Mouse (Mus musculus) lung, embryonic 14.5 days (tissue): ENCODE measurements around the gene S1pr3. TPM values are rescaled to one million over a fixed set of nuclear protein-coding genes. Genes with fewer than 3 reads are reported as not detected.

ENCODE experiments used
- ATAC-seq: fragments of 200-750 bp; cut with Nextera tagmentation; 2 replicates; pipeline ENCODE4 v1.8.0; 2017; ENCODE audit warnings: mild to moderate bottlenecking, moderate TSS enrichment, moderate library complexity; ENCODE audit not compliant: insufficient read depth
- DNase-seq: peaks from one replicate; pipeline ENCODE4 v3.0.0-alpha.2; 2015
- H3K27ac ChIP-seq: fragments of 300-500 bp; sonication (generic); 2 replicates; pipeline ENCODE4 v1.5.1; 2014; ENCODE audit warnings: low read depth, mild to moderate bottlenecking, moderate library complexity
- H3K27me3 ChIP-seq: fragments of 300-500 bp; sonication (generic); 2 replicates; pipeline ENCODE4 v1.6.1; 2014; ENCODE audit warnings: low read length, control low read depth; ENCODE audit not compliant: insufficient read depth
- H3K36me3 ChIP-seq: fragments of 300-500 bp; sonication (generic); 2 replicates; pipeline ENCODE4 v1.6.1; 2014; ENCODE audit warnings: control low read depth; ENCODE audit not compliant: insufficient read depth
- H3K4me1 ChIP-seq: fragments of 300-500 bp; sonication (generic); 2 replicates; pipeline ENCODE4 v1.6.1; 2014; ENCODE audit warnings: antibody characterized with exemption, control low read depth; ENCODE audit not compliant: insufficient read depth
- H3K4me2 ChIP-seq: fragments of 300-500 bp; sonication (generic); 2 replicates; pipeline ENCODE4 v1.6.1; 2014; ENCODE audit warnings: mild to moderate bottlenecking
- H3K4me3 ChIP-seq: fragments of 300-500 bp; sonication (generic); 2 replicates; pipeline ENCODE4 v1.5.1; 2014; ENCODE audit warnings: low read depth, low read length
- H3K9ac ChIP-seq: fragments of 300-500 bp; sonication (generic); 2 replicates; pipeline ENCODE4 v1.6.1; 2014
- H3K9me3 ChIP-seq: fragments of 300-500 bp; sonication (generic); 2 replicates; pipeline ENCODE4 v1.6.1; 2016; ENCODE audit warnings: low read depth, low read length, control low read depth
- CTCF ChIP-seq: IDR thresholded peaks from 2 replicates; pipeline ENCODE4 v1.5.1; 2016; ENCODE audit warnings: antibody characterized with exemption, low read depth
- WGBS: fragments of 180-500 bp; shearing (Covaris S2); extraction: QIAGEN DNeasy Blood & Tissue Kit; methylation state at CpG from one replicate; pipeline ENCODE4 v1.1.7; 2014; 5-methylcytosine and 5-hydroxymethylcytosine counted together
- polyA plus RNA-seq: library from polyadenylated mRNA; unstranded; fragments of >200 nt; fragmentation: Nextera tagmentation; extraction: Ambion mirVana; gene quantifications from 2 replicates; pipeline ENCODE4 v1.2.1, GENCODE M21; 2014

Gene S1pr3
- polyA plus RNA-seq, result 128 and 132 TPM in 2 replicates

DNA sequence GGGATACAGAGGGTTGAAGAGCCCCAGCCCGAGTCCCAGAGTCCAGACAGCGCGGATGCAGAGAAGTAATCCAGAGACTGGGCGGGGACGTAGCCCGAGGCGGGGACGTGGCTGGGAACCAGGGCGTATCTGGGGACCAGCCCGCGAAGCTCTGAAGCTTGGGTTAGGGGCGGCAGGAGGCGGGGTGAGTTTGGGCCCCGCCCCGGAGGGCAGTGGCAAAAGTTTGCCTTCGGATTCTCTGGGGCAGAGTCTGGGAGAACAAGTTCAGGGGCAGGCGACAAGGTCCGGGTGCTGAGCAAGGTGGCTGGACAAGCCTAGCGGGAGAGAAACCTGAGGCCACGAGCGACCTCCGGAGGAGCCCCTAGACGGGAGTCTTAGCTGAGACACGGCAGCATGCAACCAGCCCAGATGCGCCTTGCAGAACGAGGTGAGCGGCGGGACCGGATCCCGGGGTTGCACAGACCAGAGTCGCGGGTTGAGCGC lies at the start of gene S1pr3:
Gene S1pr3, plus strand, starts transcription at position 121 of the 483 bp plus-strand sequence.
- H3K9ac ChIP-seq, result peak within 1 kb of the TSS; percentile 82
- H3K4me2 ChIP-seq, result peak within 1 kb of the TSS; percentile 68
- WGBS, result under 1% methylated on average over 33 of the region's 33 CpGs
- no peaks in the 10 kb centered on the region for H3K27me3 ChIP-seq
- no peaks in the 10 kb centered on the region for H3K9me3 ChIP-seq
- no peak for TF ChIP-seq CTCF
- peaks cover 12% of the 10 kb centered on the region; the same call in 1 of the 2 replicates for H3K4me1 ChIP-seq
- H3K27ac ChIP-seq, result peak within 1 kb of the TSS; percentile 83
- peaks cover 5% of the 10 kb centered on the region; the same call in 1 of the 2 replicates for H3K36me3 ChIP-seq
- DNase-seq, result peak; percentile 96
- peak within 1 kb of the TSS; percentile 64 for H3K4me3 ChIP-seq
- ATAC-seq, result peak; percentile 92

DNA sequence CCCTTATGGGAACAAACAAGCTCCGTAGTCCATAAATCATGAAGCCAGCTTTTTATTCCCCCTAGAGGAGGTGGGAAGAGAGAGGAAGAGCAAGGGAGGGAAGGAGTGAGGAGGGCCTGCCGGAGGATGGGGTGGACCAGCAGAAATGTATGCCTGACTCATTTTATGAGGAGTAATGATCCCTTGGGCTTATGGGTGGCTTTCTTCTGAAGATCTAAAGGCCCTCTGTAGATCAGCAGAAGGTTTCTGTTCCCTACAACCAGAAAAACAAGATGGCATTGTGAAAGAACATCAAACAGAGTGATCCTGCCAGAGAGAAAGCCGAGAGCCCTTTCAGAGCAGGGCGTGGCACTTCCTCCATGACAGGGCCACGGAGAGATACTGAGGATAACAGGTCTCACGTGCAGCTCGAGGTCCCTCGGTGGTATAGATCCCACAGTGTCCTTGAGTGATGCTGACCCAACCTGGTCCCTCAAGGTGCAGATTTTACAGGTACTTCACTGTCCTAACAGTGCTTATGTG lies 47.9 kb upstream of the S1pr3 start:
- Histone ChIP-seq H3K4me2 (no peak overlapping the region), H3K36me3 (no peaks in the 10 kb centered on the region), H3K27me3 (no peaks in the 10 kb centered on the region), H3K4me1 (0 out of 2 replicates have a peak, but pooled peaks cover 3% of the 10 kb centered on the region), H3K27ac (no peak overlapping the region), H3K4me3 (no peak overlapping the region), H3K9me3 (no peaks in the 10 kb centered on the region), H3K9ac (no peak overlapping the region)
- ATAC-seq (no peak), DNase-seq (peak; percentile 12)
- no peak for TF ChIP-seq CTCF
- 67% methylated on average over 8 of the region's 8 CpGs for WGBS

DNA sequence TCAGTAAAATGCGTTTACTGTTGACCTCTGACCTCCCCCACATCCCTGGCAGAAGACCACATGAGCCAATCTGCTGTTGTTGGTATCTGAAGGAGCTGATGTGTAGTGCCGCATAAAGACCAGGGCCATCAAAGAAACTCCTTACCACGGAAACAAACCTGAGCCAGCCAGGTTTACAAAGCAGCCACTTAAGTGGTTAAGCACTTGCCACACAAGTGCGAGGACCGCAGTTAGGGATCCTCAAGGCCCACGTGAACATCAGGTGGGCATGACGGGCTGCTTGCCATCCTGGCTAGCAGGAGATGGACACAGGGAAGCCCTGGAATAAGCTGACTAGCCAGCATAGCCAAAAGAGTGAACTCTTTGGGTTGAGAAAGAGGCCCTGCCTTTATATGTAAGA lies 45.0 kb upstream of the S1pr3 start:
- DNase-seq (peak; percentile 33), ATAC-seq (0 out of 2 replicates have a peak, but pooled peaks have one; percentile 47)
- Histone ChIP-seq H3K9me3 (no peaks in the 10 kb centered on the region), H3K4me2 (no peak overlapping the region), H3K9ac (no peak overlapping the region), H3K36me3 (no peaks in the 10 kb centered on the region), H3K4me1 (0 out of 2 replicates have a peak, but pooled peaks cover 3% of the 10 kb centered on the region), H3K4me3 (no peak overlapping the region), H3K27me3 (no peaks in the 10 kb centered on the region), H3K27ac (no peak overlapping the region)
- 58% methylated on average over 7 of the region's 7 CpGs for WGBS
- TF ChIP-seq CTCF, result no peak

DNA sequence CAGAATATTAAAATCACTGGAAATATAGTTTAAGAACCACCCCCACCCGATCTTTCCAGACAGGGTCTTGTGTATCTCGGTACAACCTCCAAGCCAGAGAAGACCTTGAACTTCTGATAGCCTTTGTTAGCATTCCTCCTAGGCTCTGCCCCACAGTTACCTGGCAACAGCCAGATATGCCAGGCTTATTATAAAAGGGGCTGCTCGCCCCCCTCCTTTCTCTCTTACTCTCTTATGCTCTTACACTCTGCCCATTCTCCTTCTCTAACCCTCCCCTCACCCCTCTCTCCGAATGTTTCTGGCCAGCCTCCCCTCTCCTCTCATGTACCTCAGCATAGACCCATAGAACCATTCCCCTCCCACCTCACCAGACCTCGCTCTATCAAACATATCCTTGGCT lies 44.5 kb upstream of the S1pr3 start:
- peak; percentile 52; the same call in 1 of the 2 replicates for ATAC-seq
- WGBS, result 58% methylated on average over 5 of the region's 5 CpGs

DNA sequence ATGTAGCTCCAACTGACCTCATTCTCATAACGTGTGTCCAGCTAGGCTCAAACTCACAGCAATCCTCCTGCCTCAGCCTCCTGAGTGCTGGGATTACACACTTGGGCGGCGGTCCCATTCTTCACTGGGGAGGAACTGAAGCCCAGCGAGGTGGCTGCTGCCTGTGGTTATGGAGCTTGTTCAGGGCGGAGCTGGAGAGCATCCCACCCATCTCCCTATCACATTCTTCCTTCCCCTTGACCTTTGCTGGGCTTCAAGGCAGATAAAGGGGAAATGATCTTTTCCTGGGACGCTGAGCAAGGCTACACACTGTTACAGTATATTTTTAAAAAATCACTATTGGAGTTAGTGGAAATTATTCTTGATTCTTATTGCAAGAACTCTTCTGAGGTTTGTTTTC lies 43.2 kb upstream of the S1pr3 start:
- Histone ChIP-seq H3K4me1 (0 out of 2 replicates have a peak, but pooled peaks cover 3% of the 10 kb centered on the region), H3K27me3 (no peaks in the 10 kb centered on the region), H3K4me3 (no peak overlapping the region), H3K9ac (no peak overlapping the region), H3K4me2 (no peak overlapping the region), H3K9me3 (no peaks in the 10 kb centered on the region), H3K36me3 (no peaks in the 10 kb centered on the region), H3K27ac (no peak overlapping the region)
- ATAC-seq (no peak), DNase-seq (no peak)
- TF ChIP-seq CTCF, result no peak
- 84% methylated on average over 6 of the region's 6 CpGs for WGBS

More for the DNA sequence above, 44.5 kb upstream of the S1pr3 start:
- Histone ChIP-seq H3K4me1 (0 out of 2 replicates have a peak, but pooled peaks cover 3% of the 10 kb centered on the region), H3K4me3 (no peak overlapping the region), H3K27me3 (no peaks in the 10 kb centered on the region), H3K9ac (no peak overlapping the region), H3K36me3 (no peaks in the 10 kb centered on the region), H3K4me2 (no peak overlapping the region), H3K27ac (no peak overlapping the region), H3K9me3 (no peaks in the 10 kb centered on the region)
- no peak for TF ChIP-seq CTCF
- no peak for DNase-seq

DNA sequence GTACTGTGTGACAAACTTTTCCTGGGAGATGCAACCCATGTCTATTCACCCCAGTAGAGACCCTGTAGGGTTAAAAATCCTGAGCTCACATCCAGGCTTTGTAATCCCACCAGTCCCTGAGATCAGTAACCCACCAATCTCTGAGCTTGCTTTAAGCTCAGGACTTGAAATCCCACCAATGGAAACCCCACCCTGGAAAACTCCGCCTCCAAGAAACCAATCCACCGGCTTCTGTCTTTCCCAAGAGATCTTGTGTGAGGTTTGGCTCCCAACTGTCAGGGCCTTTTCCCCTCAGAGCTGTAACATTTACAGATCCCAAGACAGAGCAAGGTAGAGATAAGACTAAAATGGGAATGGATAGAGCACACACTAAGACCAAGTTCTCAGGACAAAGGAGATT lies 40.1 kb upstream of the S1pr3 start:
- Histone ChIP-seq H3K36me3 (no peaks in the 10 kb centered on the region), H3K4me2 (no peak overlapping the region), H3K27me3 (no peaks in the 10 kb centered on the region), H3K27ac (no peak overlapping the region), H3K4me3 (no peak overlapping the region), H3K9me3 (no peaks in the 10 kb centered on the region), H3K4me1 (no peaks in the 10 kb centered on the region), H3K9ac (no peak overlapping the region)
- no peak for ATAC-seq
- DNase-seq, result peak; percentile 10
- no peak for TF ChIP-seq CTCF
- WGBS, result 66% methylated on average over 2 of the region's 2 CpGs

DNA sequence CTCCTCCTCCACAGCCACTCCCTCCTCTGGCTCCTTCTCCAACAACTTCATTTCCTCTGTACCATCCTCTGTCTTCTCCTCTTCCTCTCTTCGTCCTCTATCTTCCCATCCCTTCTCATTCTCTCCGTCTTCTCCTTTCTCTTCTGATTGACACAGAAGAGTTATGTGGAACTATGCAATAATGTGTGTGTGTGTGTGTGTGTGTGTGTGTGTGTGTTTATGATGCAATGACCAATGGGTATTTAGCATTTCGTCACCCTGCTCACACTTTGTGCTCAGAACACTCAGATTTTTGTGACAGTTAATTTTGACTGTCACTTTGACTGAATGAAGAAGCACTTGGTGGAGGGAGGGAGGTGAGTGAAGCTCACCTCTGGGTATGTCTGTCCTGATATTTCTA lies 39.1 kb upstream of the S1pr3 start:
- no peak overlapping the region for H3K9ac ChIP-seq
- DNase-seq (no peak), ATAC-seq (no peak)
- TF ChIP-seq CTCF, result no peak
- no peak overlapping the region for H3K27ac ChIP-seq
- H3K4me3 ChIP-seq, result no peak overlapping the region
- no peak overlapping the region for H3K4me2 ChIP-seq
- peaks cover 3% of the 10 kb centered on the region; the same call in 1 of the 2 replicates for H3K4me1 ChIP-seq
- WGBS, result 84% methylated on average over 3 of the region's 3 CpGs
- no peaks in the 10 kb centered on the region for H3K27me3 ChIP-seq
- no peaks in the 10 kb centered on the region for H3K36me3 ChIP-seq
- H3K9me3 ChIP-seq, result no peaks in the 10 kb centered on the region
